Mouse (Mus musculus) heart, postnatal 36 days (tissue): Measurements from ENCODE around the gene Maea. TPM values are rescaled to one million over a fixed set of nuclear protein-coding genes. Genes with fewer than 3 reads are reported as not detected.
"Not testable (repeated sequence)": the region's sequence is repeated elsewhere in the genome, so short reads cannot be mapped to it uniquely, and the experiment has no call there.

Experiments used
- DNase-seq, 2 experiments: peaks; one replicate each; pipeline ENCODE4 v3.0.0; 2021 to 2022
- intact Hi-C: fragments of 180-260 bp; cut with DNase I; formaldehyde crosslinking; loops from one replicate; pipeline ENCODE4 v1.15.1; 2025
- total RNA-seq, 2 experiments: library from RNA; stranded (reverse); gene quantifications; 2 replicates each; pipeline ENCODE4 v1.2.3; 2021

The Maea gene
- total RNA-seq, result 10 to 100 TPM; 81.0 to 86.1 TPM

DNA sequence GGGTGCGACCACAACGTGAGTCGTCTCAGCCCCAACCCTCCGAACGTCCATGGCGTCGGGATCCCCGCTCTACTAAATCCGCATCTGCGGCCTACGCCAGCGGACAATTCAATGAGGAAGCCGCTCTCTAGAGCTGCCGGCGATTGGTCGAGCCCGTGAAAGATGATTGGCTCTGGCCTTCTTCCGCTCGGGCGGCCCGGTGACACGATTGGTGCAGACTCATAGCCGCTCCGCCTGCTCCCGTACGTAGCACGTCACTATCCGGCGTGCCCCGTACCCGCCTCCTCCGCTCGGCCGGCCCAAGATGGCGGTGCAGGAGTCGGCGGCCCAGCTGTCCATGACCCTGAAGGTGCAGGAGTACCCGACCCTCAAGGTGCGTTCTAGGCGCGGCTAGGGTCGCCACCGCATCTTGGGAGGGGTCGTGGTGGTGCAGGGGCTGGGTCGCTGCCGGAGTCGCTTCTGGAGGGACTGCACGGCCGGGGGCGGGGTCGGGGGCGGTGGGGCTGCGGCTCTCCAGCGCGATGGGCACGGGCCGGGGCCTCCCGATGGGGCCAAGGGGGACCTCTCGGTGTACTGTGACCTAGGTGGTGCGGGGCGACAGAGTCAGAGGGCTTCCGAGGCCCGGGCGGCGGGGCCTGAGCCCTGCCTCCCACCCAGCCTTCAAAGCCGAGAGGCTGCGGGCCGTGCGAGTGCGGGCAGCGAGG is at the start of gene Maea:
TSS of gene Maea (plus strand) at position 237 of the 704 bp plus-strand sequence.
- intact Hi-C loops, result loop anchor here (2.0 kb wide), 1 partner anchor 61 kb away; the partner anchor contains the start of gene Ctbp1

DNA sequence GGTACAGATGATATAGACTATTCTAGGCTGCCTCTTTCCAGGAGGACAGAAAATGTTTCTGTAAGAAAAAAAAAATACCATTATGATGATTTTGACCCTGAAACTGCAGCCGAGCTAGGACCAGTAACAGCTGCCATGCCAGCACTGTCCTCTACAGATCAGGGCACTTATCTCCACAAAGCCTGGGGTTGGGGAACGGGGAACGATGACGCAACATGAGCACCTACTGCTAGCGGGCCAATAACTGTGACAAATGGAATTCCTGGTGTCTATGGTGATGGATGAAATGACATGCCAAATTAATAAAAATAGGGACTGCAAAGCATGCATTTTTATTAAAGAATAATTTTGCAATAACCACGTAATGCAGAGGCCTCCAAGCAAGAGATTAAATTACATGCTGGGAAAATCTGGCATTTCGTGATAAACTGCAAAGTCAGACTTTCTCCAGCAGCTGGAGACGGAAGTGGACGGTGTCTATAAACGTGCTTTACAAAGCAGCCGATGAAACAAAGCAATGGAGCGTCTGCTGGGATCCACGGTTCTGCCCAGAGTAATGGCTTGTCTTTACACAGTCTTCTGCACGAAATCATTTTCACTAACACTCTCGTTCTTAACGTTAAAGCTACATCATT is 41.4 kb upstream of the Maea start:
- intact Hi-C loops, result no loop called here

More for the DNA sequence above, at the start of gene Maea:
- DNase-seq, result peak; percentile 91 to 93

DNA sequence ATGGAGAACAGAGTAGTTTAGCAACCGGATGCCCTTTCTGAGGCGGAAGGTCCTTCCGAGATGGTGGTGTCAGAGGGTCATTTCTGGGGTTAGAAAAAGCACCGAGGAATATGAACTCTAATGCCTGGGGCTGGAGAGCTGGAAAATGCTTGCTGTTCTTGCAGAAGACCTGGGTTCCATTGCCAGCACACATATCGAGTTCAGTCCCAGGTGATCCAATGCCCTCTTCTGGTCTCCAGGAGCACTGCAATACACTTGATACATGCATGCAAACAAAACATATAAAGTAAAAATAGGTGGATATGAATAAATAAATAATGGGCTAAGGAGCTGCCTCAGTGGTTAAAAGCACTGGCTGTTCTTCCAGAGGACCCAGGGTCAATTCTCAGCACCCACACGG is 38.1 kb upstream of the Maea start:
- intact Hi-C loops, result loop anchor here (2.0 kb wide), 1 partner anchor 92 kb away; no protein-coding TSS in a partner anchor
- peak; percentile 8 to 20 for DNase-seq

More for the DNA sequence above, 41.4 kb upstream of the Maea start:
- no peak for DNase-seq

DNA sequence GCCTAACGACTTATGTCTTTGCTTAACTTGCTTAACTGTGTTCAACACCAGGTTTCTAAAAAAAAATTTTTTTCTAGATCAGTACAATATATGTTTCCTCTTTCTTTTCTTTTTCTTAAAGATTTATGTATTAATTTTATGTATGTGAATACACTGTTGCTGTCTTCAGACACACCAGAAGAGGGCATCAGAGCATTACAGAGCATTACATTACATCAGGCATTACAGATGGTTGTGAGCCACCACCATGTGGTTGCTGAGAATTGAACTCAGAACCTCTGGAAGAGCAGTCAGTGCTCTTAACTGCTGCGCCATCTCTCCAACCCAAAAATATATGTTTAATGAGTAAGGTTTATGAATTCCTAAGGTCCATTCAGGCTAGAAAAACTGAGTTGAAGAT is 33.5 kb upstream of the Maea start:
- DNase-seq, result no peak
- intact Hi-C loops, result no loop called here

DNA sequence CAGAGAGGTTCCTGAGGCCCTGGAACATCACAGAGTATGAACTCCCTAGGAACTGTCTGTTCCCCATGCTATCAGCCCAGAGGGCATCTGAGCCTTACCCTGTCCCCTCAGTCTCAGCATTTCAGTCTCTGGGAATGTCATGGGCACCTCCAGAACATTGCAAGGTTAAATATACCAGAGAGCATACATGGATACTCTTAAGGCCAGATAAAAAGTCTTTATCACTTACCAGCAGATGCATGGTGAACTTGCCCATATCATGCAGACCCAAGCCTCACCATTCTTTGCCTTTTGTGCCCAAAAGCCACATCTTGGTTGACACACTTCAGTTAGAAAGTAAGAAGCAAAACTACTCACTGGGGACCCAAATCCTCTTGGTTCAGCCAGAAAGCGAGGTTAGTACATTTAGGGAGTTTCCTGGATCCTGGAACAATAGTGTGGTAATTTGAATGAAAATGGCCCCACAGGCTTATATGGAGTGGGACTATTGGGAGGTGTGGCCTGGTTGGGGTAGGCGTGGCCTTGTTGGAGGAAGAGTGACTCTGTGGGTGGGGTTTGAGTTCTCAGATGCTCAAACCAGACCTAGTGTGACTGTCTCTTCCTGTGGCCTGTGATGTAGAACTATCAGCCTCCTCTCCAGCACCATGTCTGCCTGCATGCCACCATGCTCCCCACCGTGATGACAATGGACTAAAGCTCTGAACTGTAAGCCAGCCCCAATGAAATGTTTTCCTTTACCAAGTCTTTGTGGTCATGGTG is 24.4 kb upstream of the Maea start:
- intact Hi-C loops, result no loop called here
- no peak for DNase-seq

DNA sequence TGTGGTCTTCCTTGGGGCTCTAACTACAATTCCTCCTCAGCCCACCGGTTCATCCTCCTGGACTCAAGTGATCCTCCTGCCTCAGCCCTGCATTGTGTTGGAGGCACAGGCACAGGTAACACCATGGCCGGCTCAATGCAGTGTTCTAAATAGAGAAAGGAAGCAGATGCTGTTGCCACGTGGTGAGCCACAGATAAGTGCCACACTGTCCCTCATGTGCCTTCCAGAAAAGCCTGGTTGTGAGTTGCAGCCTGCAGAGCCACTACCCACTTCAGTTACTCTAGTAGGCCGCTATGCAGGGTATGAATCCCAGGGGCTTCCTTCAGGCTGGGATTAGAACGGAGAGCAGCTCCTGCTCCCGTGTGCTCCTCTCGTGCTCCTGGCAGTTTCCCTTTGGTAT is 23.1 kb upstream of the Maea start:
- intact Hi-C loops, result no loop called here
- DNase-seq, result no peak

DNA sequence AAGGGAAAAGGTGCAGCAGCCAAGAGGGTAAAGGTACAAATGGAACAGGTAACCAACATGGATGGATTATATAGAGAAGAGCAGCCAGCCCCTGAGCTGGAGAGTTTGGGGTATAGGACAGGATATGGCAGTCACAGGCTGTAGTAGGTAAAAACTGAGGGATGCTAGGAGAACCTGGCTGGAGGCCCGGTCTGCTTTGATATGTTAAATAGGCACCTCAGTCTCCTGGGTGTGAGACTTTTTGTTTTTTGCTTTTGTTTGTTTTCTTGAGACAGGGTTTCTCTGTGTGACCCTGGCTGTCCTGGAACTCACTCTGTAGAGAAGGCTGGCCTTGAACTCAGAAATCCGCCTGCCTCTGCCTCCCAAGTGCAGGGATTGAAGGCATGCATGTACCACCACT is 10.8 kb upstream of the Maea start:
- DNase-seq, result no peak
- intact Hi-C loops, result no loop called here

DNA sequence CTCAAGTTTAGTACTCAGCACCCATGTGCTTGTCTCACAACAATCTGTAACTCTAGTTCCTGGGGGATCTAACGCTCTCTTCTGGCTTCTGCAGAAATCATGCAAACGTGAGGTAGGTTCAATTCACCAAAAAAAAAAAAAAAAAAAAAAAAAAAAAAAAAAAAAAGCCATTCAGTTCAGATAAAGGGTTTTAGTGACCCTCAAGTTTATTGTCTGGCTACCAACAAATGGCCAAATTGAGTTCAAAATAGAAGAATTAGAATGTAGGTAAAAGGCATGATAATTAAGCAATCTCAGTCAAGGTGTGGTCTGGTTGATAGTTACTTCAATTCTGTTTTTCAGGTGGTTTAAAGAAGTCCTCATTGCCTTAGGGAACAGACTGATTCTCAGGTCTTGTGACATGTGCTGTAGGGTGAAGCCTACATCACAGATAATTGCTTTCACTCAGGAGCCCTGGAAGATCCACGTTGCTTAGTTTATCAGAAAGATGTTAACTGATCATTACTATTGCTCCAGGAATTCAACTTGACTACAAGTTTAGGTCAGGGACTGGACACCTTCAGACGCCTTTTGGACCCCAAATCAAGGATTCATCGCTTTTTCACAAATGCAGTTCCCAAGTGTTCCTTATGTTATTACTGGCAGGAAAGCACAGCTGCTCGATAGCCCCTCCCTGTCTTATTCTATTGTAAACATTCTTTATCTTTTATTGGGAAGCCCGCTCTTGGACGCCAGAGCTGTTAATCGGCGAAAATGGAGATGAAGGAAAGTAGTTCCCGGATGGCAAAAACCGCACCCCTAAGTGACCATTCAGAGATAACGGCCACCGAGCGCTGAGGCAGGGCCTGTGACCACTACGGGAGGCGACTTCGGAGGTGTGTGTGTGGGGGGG is 682 bp upstream of the Maea start:
- DNase-seq, result no peak
- intact Hi-C loops, result loop anchor here (2.0 kb wide), 1 partner anchor 60 kb away; the partner anchor contains the start of gene Ctbp1

DNA sequence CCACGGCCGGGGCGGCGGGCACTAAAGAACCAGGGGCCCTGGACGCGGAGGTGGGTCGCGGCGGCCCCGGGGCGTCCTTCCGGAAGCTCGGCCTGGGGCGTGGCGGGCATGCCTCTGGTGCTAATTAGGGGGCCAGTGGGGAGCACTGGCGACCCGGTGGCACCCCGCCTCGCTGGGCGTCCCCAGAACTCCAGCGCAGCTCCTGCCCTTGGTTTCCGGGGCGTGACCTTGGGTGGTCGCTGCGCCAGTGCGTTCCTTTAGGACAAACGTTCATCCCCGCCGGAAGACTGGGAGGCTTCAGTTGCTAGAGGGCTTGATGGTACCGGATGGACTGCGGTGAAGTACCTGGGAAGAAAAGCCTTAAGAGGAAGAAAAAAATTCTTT is 660 bp downstream of the Maea start:
- DNase-seq, result peak in 1 of 2 experiments; percentile 33
- intact Hi-C loops, result loop anchor here (2.0 kb wide), 2 partner anchors 43 to 61 kb away; partner anchors contain the start of genes Ctbp1 and Uvssa

DNA sequence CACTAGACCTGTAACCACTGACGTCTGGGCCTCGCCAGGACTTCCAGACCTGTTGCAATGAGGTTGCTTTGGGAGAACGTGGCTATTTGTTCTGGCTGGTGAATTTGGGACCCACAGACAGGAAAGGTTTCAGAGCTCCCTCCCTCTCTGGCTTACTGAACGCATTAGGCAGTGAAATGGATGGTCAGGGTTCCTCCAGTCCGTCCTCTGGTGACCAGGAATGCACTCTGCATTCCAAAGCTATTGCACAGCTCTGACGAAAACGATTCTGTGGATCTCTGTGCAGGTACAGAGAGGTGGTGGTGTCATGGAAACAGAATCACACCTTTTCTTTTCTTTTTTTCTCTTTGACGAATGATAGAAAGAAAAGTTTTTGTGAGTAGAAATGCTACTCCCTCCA is 1.9 kb downstream of the Maea start:
- intact Hi-C loops, result loop anchor here (1.0 to 2.0 kb wide), 2 partner anchors 42 to 60 kb away; partner anchors contain the start of gene Uvssa
- no peak for DNase-seq

DNA sequence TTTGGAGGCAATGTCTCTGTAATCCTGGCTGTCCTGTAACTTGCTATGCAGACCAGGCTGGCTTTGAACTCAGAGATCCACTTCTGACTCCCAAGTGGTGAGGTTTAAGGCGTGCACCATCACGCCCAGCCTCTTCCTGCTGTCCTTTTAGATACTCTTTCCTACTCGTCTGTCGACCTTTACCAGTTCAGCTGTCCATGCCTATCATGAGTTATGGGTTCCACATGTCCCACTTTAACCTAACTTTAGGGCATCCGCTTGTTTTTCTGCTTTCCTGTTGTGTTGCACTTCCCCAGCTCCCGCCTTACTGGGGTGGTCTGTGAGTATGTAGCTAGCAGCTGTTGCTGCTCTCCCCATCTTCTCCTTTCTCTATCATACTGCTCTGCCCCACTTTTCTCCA is 5.9 kb downstream of the Maea start:
- intact Hi-C loops, result no loop called here
- no peak for DNase-seq

DNA sequence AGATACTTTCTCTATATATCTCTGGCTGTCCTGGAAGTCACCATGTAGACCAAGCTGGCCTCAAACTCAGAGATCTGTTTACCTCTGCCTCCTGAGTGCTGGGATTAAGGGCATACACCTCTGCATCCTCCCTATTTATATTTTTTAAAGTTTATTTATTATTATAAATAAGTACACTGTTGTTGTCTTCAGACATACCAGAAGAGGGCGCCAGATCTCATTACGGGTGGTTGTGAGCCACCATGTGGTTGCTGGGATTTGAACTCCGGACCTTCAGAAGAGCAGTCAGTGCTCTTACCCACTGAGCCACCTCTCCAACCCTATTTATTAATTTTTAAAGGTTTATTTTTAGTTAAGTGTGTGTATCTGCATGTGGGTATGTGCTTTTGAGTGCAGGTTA is 6.9 kb downstream of the Maea start:
- DNase-seq, intact Hi-C loops: not testable (repeated sequence)

DNA sequence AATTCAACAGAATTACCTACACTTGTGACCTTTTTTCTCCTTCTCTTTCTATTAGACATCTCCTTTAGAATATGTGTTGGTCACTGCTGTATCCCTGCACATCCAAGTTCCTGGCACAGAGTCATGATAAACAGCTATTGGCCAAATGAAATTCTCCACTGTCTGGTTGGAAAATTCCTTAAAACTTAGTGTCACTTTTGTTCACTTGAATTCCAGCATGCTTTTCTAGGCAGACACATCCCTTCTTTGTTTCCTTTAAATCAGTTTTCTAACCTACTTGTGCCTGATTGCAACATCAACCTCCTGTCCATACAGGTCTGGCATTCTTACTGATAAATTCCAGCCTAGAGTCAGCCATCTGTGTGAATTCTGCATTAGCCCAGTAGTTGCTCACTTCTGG is 7.5 kb downstream of the Maea start:
- intact Hi-C loops, result no loop called here
- no peak for DNase-seq

DNA sequence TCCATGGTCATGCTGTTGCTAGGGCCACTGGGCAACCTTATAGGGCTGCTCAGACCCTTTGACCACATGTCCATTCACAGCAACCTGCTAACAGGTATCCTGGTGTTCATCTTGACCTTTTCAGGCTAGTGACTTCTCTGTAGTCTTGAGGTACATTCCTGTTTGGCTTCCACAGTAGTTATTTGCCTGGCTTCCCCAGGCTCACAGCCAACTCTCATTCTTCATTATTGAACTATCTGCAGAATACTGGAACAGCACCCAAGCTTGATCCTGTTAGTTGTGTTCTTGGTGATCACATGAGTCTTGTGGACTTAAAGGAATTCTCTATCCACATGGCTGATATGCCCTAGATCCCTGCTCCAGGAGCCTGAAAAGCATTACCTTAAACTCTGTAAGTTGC is 8.3 kb downstream of the Maea start:
- intact Hi-C loops, result no loop called here

DNA sequence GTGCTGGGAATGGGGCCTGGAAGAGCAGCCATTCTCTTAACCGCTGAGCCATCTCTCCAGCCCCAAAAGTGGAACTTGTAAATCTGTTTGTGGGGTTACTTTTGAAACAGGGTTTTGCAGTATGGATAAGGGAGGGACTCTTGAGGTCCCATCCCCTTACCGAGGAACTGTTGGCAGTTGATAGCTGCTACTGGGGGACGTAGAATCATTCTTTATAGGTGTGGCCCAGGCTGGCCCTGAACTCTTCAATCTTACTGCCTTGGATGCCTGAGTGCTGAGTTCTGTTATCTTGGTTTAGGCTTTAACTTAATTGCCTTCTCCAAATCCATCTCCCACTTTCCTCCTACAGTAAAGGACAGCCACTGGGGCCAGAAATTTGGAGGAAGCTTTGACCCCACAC is 8.8 kb downstream of the Maea start:
- no peak for DNase-seq
- intact Hi-C loops, result no loop called here

More for the DNA sequence above, 8.3 kb downstream of the Maea start:
- DNase-seq, result no peak

DNA sequence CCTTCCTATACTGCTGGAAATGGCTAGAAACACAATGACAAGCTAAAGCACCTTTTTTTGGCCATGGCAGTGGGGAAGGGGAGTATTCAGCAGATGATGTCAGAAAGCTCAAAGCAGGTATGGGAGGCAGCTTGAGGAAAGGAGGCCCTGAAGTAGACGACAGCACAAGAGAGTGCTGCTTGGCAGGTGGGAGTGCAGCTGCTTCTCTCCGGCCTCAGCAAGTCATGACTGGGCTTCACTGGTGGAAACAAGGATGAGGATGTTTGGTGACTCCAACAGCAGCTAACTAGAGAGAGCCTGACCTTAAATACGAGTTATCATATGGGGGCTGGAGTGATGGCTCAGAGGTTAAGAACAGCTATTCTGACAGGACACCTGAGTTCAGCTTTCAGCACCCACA is 12.3 kb downstream of the Maea start:
- intact Hi-C loops, result no loop called here
- no peak for DNase-seq

DNA sequence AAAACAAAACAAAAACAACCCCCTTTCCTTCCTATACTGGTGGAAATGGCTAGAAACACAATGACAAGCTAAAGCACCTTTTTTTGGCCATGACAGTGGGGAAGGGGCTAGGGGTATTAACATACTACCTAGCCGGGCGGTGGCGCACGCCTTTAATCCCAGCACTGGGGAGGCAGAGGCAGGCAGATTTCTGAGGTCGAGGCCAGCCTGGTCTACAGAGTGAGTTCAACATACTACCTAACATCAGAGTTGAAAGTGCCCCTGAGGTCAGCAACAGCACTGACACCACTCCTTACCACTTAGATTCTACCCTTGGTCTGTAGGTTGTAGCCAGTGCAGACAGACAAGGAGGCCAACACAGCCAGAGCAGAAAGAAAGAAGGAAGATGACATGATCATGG is 13.9 kb downstream of the Maea start:
- intact Hi-C loops, result no loop called here
- no peak for DNase-seq

DNA sequence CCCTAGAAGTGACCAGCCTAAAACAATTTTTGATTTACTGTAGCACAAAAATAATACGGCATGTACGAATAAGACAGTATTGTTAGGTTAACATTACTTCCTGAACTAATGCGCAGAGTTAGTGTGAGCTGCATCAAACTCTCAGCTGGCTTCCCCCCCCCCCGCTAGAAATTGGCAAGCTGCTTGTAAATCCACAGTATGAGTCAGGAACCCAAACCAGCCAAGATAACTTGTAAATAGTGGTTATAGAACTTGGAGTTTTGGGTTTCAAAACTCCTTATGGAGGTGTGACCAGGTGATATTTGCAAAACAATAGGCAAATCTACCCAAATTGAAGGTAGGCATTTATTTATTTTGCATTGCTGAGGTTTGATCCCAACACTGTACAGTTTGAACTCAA is 14.4 kb downstream of the Maea start:
- intact Hi-C loops, result no loop called here
- DNase-seq, result no peak

DNA sequence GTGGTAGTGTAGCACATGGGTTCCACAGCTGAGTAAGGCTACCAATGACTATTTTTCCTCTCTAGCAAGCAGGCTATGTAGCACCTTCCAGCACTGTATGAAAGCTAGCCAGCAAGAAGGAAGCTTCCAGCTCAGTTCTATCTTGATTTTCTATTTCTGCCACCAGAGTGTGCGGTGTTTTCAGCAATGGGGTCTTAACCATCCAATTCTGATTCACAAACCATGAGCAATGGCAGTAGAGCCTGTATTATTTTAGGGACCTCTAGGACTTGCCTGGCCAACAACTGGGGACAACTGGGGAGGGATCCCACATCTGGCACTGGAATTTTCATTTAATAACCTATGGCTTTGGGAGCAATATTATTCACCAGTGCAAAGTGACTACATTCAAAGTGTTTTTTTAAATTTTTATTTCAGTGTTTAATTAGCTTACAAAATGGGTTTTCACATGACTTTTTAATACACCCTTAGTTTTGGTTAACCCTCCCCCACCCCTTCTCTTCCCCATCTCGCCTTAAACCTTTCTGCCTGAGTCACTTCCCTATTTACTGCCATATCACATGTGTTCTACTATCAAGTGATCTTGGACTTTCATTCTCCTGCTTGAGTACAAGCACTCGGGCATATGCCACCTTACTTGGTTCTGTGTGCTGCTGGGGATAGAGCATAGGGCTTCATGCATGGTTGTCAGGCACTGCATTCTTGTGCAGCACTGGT is 16.4 kb downstream of the Maea start:
- DNase-seq, result no peak
- intact Hi-C loops, result no loop called here

DNA sequence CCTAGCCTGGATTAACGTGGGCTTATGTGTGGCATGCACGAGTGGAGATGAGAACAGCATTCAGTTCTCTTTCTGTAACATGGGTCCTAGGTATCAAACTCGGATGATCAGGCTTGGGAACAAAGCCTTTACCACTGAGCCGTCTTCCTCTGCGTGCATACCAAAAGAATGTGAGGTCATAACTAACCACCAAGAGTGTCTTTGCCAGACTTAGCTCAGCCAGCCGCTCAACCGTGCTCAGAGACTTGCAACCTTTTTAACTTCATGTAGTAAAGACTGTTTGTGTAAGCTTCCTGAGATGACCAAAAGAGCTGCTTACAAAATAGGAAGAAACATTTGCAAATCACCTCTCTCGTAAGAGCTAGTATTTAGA is 16.9 kb downstream of the Maea start:
- intact Hi-C loops, result no loop called here
- DNase-seq, result no peak
